Mouse (Mus musculus) heart, postnatal 0 days (tissue): Measurements from ENCODE around the gene Smim1. TPM values are rescaled to one million over a fixed set of nuclear protein-coding genes. Genes with fewer than 3 reads are reported as not detected.

Source experiments
- ATAC-seq: fragments of 200-750 bp; cut with Nextera tagmentation; 2 replicates; pipeline ENCODE4 v1.8.0; 2017; ENCODE audit warnings: low read depth, moderate number of reproducible peaks, moderate library complexity; ENCODE audit not compliant: insufficient read depth
- DNase-seq: peaks from one replicate; pipeline ENCODE4 v3.0.0-alpha.2; 2016; ENCODE audit warnings: low spot score
- H3K27ac ChIP-seq: fragments of 300-500 bp; sonication (generic); 2 replicates; pipeline ENCODE4 v1.5.1; 2014; ENCODE audit warnings: low read depth, mild to moderate bottlenecking
- H3K27me3 ChIP-seq: fragments of 300-500 bp; sonication (generic); 2 replicates; pipeline ENCODE4 v1.6.1; 2014; ENCODE audit warnings: low read length, mixed read lengths; ENCODE audit not compliant: control insufficient read depth, insufficient read depth
- H3K36me3 ChIP-seq: fragments of 300-500 bp; sonication (generic); replicated peaks from 2 replicates; pipeline ENCODE4 v1.6.1; 2014; ENCODE audit warnings: low read length, mixed read lengths; ENCODE audit not compliant: control insufficient read depth, insufficient read depth
- H3K4me1 ChIP-seq: fragments of 300-500 bp; sonication (generic); 2 replicates; pipeline ENCODE4 v1.6.1; 2014; ENCODE audit warnings: antibody characterized with exemption; ENCODE audit not compliant: control insufficient read depth, insufficient read depth
- H3K4me2 ChIP-seq: fragments of 300-500 bp; sonication (generic); 2 replicates; pipeline ENCODE4 v1.6.1; 2014; ENCODE audit warnings: low read depth, mild to moderate bottlenecking, low read length, moderate library complexity
- H3K4me3 ChIP-seq: fragments of 300-500 bp; sonication (generic); 2 replicates; pipeline ENCODE4 v1.5.1; 2014; ENCODE audit warnings: low read depth, low read length
- H3K9ac ChIP-seq: fragments of 300-500 bp; sonication (generic); replicated peaks from 2 replicates; pipeline ENCODE4 v1.6.1; 2014; ENCODE audit warnings: low read depth, low read length, mixed read lengths
- H3K9me3 ChIP-seq: fragments of 300-500 bp; sonication (generic); replicated peaks from 2 replicates; pipeline ENCODE4 v1.6.1; 2016; ENCODE audit warnings: low read length; ENCODE audit not compliant: control insufficient read depth
- CTCF ChIP-seq: IDR thresholded peaks from 2 replicates; pipeline ENCODE4 v1.5.1; 2016; ENCODE audit warnings: antibody characterized with exemption, control low read depth, low read depth
- EP300 ChIP-seq: IDR thresholded peaks from 2 replicates; pipeline ENCODE4 v1.6.1; 2016; ENCODE audit warnings: antibody characterized with exemption, low read depth
- WGBS: fragments of 180-500 bp; shearing (Covaris S2); extraction: QIAGEN DNeasy Blood & Tissue Kit; methylation state at CpG from one replicate; pipeline ENCODE4 v1.1.7; 2014; 5-methylcytosine and 5-hydroxymethylcytosine counted together
- polyA plus RNA-seq: library from polyadenylated mRNA; unstranded; fragments of >200 nt; fragmentation: Nextera tagmentation; extraction: Ambion mirVana; gene quantifications from 2 replicates; pipeline ENCODE4 v1.2.1, GENCODE M21; 2015
- total RNA-seq: library from RNA; depleted of rRNA; stranded (reverse); fragments of >200 nt; gene quantifications from 2 replicates; pipeline ENCODE4 v1.2.3, GENCODE M21; 2014; ENCODE audit warnings: low replicate concordance; rRNA removed

Smim1 gene
- total and polyA plus RNA-seq, 2 experiments from 2014 or later = 15.9 to 23.8 TPM

DNA sequence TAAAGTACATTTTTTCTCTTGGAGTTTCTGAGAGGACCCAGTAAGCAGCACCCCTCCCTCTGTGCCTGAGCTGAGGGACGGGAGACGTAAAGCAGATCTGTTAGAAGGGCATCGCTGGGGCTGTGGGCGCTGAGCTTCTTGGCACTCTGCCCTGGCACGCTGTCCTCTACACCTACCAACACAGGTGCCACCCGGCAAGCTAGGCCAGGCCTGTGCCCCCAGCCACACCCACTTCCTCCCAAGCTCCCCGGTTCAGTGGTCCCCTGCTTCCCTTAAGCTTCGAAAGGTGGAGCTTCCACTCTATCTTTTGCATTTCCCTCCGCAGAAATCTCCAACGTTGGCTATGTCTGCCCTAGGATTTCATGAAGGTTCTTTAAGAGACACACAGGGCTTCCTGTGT lies 46.8 kb downstream of the Smim1 start:
- WGBS = 80% methylated on average over 10 of the region's 10 CpGs
- Histone ChIP-seq H3K4me1 (peaks cover 8% of the 10 kb centered on the region; the same call in 1 of the 2 replicates), H3K36me3 (peaks cover 50% of the 10 kb centered on the region), H3K9ac (no peak overlapping the region), H3K27ac (no peak overlapping the region), H3K27me3 (no peaks in the 10 kb centered on the region), H3K4me2 (no peak overlapping the region), H3K9me3 (no peaks in the 10 kb centered on the region), H3K4me3 (no peak overlapping the region)
- TF ChIP-seq EP300 (no peak), CTCF (no peak)
- ATAC-seq = no peak
- DNase-seq = no peak

DNA sequence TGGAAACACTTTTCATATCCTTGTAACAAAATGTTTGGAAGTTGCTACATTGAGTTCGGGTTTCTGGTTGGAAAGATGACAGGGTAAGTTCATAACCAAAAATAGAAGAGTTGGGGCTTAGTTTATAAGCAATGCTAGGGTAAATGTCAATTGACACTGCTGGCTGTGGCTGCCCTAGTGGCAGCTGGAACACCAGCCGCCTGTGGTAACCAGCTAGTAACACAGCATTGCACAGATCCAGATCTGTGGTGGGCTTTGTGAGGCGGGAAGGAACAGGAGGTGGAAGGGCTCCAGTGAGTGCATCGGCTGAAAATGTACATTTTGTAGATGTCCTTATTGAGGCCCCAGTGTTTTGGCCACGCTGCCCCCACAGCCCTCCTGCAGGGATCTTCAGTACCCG lies 50.3 kb downstream of the Smim1 start:
- Histone ChIP-seq H3K4me2 (peak overlapping the region; percentile 98), H3K27ac (no peak overlapping the region), H3K9me3 (no peaks in the 10 kb centered on the region), H3K9ac (peak overlapping the region; percentile 82), H3K4me3 (peak overlapping the region; percentile 84), H3K4me1 (peaks cover 10% of the 10 kb centered on the region; the same call in 1 of the 2 replicates), H3K36me3 (peaks cover 27% of the 10 kb centered on the region), H3K27me3 (no peaks in the 10 kb centered on the region)
- ATAC-seq (no peak), DNase-seq (no peak)
- TF ChIP-seq EP300 (no peak), CTCF (no peak)
- WGBS = 37% methylated on average over 6 of the region's 6 CpGs

DNA sequence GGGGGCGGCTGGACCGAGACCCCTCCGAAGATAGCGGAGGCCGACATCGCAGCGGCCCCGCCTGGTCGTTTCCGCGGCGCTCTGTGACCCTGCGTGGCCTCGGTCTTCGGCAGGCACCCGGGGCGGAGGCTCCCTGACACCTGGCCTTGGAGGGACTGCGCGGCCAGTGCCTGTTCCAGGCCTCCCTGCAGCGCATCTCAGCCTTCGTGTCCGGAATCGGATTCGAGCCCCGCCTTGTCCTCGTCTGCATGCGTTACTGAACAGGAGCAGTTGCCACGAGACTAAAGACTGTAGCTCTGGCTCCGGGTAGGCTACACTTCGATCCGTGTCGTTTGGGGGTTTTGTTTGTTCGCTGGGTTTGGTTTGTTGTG lies 50.8 kb downstream of the Smim1 start:
- DNase-seq (no peak), ATAC-seq (peak; percentile 54)
- Histone ChIP-seq H3K36me3 (peaks cover 27% of the 10 kb centered on the region; the same call in 1 of the 2 replicates), H3K4me3 (peak overlapping the region; percentile 84), H3K4me2 (peak overlapping the region; percentile 98), H3K4me1 (peaks cover 10% of the 10 kb centered on the region; the same call in 1 of the 2 replicates), H3K27ac (peak overlapping the region; percentile 40; the same call in 1 of the 2 replicates), H3K27me3 (no peaks in the 10 kb centered on the region), H3K9me3 (no peaks in the 10 kb centered on the region), H3K9ac (peak overlapping the region; percentile 82)
- no peak for TF ChIP-seq EP300
- no peak for TF ChIP-seq CTCF
- WGBS = under 1% methylated on average over 32 of the region's 33 CpGs

DNA sequence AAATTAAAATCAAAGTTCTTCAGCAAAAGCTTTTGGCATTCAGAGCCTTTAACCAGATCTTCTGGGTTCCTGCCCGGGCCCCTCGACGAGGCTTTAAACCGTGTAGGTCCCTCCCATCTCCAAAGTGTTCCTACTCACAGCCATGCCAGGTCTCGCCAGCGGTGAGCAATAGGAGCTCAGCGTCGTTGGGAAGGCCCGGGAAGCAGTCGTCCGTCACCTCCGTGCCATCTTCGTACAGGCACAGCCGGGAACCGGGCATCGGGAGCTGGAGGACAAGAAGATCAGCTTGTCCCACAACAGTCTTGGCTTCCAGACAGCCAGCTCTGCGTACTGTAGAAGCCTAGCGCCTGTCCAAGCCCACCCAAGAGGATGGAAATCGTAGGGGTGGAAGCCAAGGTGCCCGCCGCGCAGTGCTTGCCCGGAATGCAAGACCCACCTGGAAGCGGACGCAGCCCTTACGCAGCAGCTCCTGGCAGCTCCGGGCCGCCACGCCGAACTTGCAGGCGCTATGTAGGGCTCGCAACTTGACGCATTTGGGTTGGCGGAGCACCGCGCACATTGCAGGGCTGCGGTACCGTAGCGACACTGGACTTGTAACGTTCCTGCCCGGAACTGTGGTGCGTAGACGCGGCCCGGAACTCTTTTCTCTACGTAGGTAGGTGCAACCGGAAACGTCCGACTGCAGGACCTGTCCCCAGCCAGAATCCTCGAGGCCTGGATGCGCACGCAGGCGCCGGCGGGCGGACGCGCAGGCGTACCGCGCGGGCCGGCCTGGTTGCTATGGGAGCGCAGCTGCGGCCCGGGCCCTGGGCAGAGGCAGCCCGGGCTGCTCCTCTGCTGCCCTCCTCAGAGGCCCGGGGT lies 51.4 kb downstream of the Smim1 start, which contains the start of the genes Dffb and Cep104:
Gene Dffb (minus strand): TSS at position 696 of the 861 bp plus-strand sequence.
Gene Cep104 (plus strand): TSS at position 764 of the 861 bp plus-strand sequence.
- Histone ChIP-seq H3K27ac (peak within 1 kb of the TSS; percentile 43; the same call in 1 of the 2 replicates), H3K4me1 (peaks cover 10% of the 10 kb centered on the region; the same call in 1 of the 2 replicates), H3K36me3 (peaks cover 28% of the 10 kb centered on the region), H3K4me3 (peak within 1 kb of the TSS; percentile 84), H3K27me3 (no peaks in the 10 kb centered on the region), H3K4me2 (peak within 1 kb of the TSS; percentile 98), H3K9ac (peak within 1 kb of the TSS; percentile 82), H3K9me3 (no peaks in the 10 kb centered on the region)
- DNase-seq = peak; percentile 90
- ATAC-seq = peak; percentile 99
- 1% methylated on average over 68 of the region's 68 CpGs for WGBS
- TF ChIP-seq CTCF (no peak), EP300 (no peak)

Other genes starting within 250 kb of the Smim1 start
- gene A430005L14Rik, start 69.0 kb downstream of the Smim1 start, total RNA-seq = 27.1 and 47.0 TPM in 2 replicates
- gene A430005L14Rik, start 69.0 kb downstream of the Smim1 start, polyA plus RNA-seq = 45.0 and 45.7 TPM in 2 replicates
- 3.0 and 10.2 TPM in 2 replicates for gene Dffb, start 51.1 kb downstream of the Smim1 start, total RNA-seq
- 4.2 and 4.3 TPM in 2 replicates for gene Dffb, start 51.1 kb downstream of the Smim1 start, polyA plus RNA-seq
- gene Cep104, start 51.0 kb downstream of the Smim1 start, total RNA-seq = 9.2 and 13.4 TPM in 2 replicates
- 10.0 and 11.3 TPM in 2 replicates for gene Cep104, start 51.0 kb downstream of the Smim1 start, polyA plus RNA-seq
- 13.4 and 18.0 TPM in 2 replicates for gene Lrrc47, start 14.5 kb downstream of the Smim1 start, total RNA-seq
- gene Lrrc47, start 14.5 kb downstream of the Smim1 start, polyA plus RNA-seq = 11.1 and 12.2 TPM in 2 replicates
- gene Ccdc27, start 16.4 kb upstream of the Smim1 start, total RNA-seq = not detected in 2 replicates
- not detected in 2 replicates for gene Ccdc27, start 16.4 kb upstream of the Smim1 start, polyA plus RNA-seq
- not detected in 2 replicates for gene Trp73, start 114.0 kb upstream of the Smim1 start, total RNA-seq
- 0.08 TPM in 1 of 2 replicates, not detected in the other for gene Trp73, start 114.0 kb upstream of the Smim1 start, polyA plus RNA-seq
- 18.5 and 24.0 TPM in 2 replicates for gene Wrap73, start 116.1 kb upstream of the Smim1 start, total RNA-seq
- gene Wrap73, start 116.1 kb upstream of the Smim1 start, polyA plus RNA-seq = 14.3 and 16.6 TPM in 2 replicates
- gene Tprgl, start 134.4 kb upstream of the Smim1 start, total RNA-seq = 116 and 146 TPM in 2 replicates
- 123 and 131 TPM in 2 replicates for gene Tprgl, start 134.4 kb upstream of the Smim1 start, polyA plus RNA-seq
- 53.3 and 79.8 TPM in 2 replicates for gene Megf6, start 144.5 kb upstream of the Smim1 start, total RNA-seq
- gene Megf6, start 144.5 kb upstream of the Smim1 start, polyA plus RNA-seq = 11.6 and 12.9 TPM in 2 replicates